Mouse (Mus musculus) G1E (cell line): Measurements from ENCODE around the gene Lmna.

Experiments
- CTCF ChIP-seq: IDR thresholded peaks from 2 replicates; pipeline ENCODE4 v1.5.1; 2012; ENCODE audit warnings: low read depth, low read length, inconsistent platforms, mixed read lengths
- POLR2AphosphoS5 ChIP-seq: IDR thresholded peaks from 2 replicates; pipeline ENCODE4 v1.6.1; 2012; ENCODE audit warnings: low read depth, low read length, inconsistent platforms; ENCODE audit not compliant: insufficient replicate concordance
- TAL1 ChIP-seq: conservative IDR thresholded peaks from 2 replicates; pipeline ENCODE4 v1.6.1; 2012; ENCODE audit warnings: low read depth, low read length, inconsistent platforms, mixed read lengths

GRCm38 (mm10) chr3:88548180-88548917 lies 38.6 kb upstream of the Lmna start, which contains the start of gene Rab25:
- TF ChIP-seq CTCF (no peak), POLR2AphosphoS5 (no peak), TAL1 (no peak)
